Mouse (Mus musculus) 416B (cell line): ENCODE measurements around the gene Hspa4.
"Not testable (repeated sequence)": the region's sequence is repeated elsewhere in the genome, so short reads cannot be mapped to it uniquely, and the experiment has no call there.

Experiments used
- DNase-seq: peaks from one replicate; pipeline ENCODE4 v3.0.0; 2011; ENCODE audit warnings: low read depth

Gene Hspa4

GRCm38 (mm10) chr11:53307558-53308065 is 7.4 kb upstream of the Hspa4 start:
- DNase-seq, result peak; percentile 63

DNA sequence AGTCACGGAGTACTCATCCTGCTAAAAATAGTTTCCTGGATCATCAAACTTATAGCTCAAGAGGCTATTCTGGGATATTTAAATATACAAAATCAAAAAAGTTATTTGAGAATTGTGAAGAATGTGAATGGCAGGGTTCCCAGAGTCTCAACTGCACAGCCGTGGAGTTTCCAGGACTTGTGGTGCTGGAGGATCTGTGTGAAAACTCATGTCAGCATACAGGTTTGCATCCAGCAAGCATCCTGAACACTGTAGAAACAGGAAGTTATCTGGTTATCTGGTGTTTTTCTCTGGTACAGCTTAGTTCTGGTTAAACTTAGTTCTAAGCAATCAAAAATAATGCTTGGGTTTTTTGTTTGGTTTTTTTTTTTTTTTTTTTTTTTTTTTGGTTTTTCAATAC is 6.7 kb upstream of the Hspa4 start:
- peak; percentile 70 for DNase-seq

- peak; percentile 56 for DNase-seq
Measured at GRCm38 (mm10) chr11:53304044-53304840, 4.0 kb upstream of the Hspa4 start.

GRCm38 (mm10) chr11:53301167-53301515 is 884 bp upstream of the Hspa4 start:
- no peak for DNase-seq

GRCm38 (mm10) chr11:53299551-53300329 is 517 bp downstream of the Hspa4 start:
- peak; percentile 70 for DNase-seq

DNA sequence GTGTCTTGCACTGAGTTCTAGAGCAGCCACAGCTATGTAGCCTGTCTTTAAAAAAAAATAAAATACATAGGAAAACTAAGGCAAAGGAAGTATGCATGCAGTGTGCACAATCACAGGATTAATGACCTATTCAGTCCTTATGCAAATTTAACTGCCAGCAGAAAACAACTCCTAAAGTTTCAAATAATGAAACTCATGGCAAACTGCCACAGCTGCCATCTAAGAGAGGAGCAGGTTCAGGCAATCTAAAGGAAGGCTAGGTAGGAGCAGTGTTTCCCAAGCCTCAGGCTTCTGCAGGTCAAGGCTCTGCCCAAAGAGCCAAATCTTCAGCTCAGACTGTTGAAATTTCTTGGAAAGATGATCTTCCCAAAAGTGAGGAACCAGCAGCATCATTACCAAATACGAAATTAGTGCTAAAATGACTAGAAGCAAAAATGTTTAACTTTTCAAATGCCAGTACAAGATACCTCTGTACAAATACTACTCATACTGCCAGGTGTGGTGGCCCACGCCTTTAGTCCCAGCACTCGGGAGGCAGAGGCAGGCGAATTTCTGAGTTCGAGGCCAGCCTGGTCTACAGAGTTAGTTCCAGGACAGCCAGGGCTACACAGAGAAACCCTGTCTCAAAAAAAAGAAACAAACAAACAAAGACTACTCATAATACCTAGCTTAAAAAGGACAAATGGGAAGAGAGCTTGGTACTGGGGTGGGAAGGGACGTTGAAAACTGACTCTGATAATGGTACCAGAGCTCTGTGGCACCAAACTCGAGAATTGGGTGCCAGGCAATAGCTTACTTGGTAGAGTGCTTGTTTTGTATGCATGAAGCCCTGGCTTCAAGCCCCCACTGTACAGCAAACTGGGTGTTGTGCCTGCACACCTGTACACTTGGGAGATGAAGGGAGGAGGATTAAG is 2.1 kb downstream of the Hspa4 start:
- DNase-seq, result no peak

DNA sequence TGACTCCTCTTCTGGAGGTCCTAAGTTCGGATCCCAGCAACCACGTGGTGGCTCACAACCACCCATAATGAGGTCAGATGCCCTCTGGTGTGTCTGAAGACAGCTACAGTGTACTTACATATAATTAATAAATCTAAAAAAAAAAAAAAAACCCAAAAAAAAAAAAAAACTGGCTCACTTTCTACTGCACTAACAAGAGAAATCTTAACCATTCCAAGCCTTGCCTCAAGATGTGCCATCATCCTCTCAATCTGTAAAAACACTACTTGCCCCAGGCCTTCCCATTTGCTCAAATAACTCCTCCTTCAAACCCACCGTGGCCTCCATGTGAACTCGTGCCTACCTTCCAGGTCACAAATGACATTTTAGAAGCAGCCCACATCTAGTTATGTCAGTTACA is 3.4 kb downstream of the Hspa4 start:
- no peak for DNase-seq

- DNase-seq, result no peak
Measured at GRCm38 (mm10) chr11:53294441-53294840, 5.8 kb downstream of the Hspa4 start.

DNA sequence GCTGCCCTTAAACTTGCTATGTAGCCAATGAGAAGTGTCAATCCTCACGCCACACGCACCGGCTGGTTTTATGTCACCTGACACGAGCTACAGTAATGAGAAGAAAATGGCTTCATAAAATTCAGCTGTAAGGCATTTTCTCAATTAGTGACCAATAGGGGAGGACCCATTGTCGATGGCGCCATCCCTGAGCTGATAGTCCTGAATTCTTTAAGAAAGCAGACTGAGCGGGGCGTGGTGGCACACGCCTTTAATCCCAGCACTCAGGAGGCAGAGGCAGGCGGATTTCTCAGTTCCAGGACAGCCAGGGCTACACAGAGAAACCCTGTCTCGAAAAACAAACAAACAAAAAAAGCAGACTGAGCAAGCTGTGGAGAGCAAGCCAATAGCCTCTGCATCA is 9.4 kb downstream of the Hspa4 start:
- DNase-seq, result no peak

DNA sequence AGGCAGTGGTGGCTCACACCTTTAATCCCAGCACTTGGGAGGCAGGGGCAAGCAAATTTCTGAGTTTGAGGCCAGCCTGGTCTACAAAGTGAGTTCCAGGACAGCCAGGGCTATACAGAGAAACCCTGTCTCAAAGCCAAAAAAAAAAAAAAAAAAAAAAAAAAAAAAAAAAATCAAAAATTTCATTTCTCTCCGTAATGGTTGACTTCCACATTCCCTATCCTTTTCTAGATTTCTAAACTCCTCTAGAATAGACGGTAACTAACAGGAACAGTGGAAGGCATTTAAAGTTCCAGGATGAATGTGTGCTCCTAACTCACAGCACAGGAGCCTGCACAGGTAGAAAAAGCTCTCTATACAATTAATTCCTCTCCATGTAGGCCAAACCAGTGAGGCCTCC is 10.1 kb downstream of the Hspa4 start:
- not testable (repeated sequence) for DNase-seq

GRCm38 (mm10) chr11:53285885-53286284 is 14.4 kb downstream of the Hspa4 start:
- peak; percentile 53 for DNase-seq

GRCm38 (mm10) chr11:53278411-53278810 is 21.8 kb downstream of the Hspa4 start:
- no peak for DNase-seq

DNA sequence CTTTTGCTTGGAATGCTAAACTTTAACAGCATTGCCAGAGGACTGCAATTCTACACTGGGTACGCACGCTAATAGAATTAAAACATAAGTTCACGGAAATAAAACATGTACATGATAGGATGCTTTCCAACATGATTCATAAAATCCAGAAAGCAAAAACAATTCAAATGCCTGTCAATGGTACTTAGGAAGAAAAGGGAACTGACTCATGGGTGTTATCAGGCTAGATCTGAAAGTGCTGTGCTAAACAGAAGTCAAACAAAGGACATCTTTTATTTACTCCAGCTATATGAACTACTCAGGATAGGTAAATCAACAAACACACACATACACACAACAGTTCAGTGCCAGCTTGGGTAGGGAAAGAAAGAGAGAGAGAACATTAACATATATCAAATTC is 24.9 kb downstream of the Hspa4 start:
- DNase-seq, result peak; percentile 69

- DNase-seq, result no peak
Measured at GRCm38 (mm10) chr11:53273313-53273712, 26.9 kb downstream of the Hspa4 start.

DNA sequence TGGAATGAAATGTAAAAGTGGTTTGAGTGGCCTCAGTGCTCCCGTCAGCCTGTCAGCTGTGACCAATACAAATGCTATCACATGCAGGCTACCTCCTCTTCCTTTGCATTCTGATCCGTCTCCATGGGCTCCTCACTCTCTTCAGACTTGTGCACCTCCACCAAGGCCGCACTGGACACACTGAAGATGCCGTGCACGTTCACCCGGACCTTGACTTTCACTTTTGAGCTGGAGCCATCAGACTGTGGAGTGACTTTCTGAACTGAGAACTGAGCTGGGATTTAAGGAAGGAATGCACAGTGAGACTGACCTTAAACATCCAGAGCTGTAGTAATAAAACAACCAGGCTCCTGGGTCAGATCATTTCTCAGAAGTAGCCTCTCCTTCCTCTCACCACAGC is 30.7 kb downstream of the Hspa4 start:
- DNase-seq, result no peak

- DNase-seq, result no peak
Measured at GRCm38 (mm10) chr11:53260556-53260955, 39.7 kb downstream of the Hspa4 start.

DNA sequence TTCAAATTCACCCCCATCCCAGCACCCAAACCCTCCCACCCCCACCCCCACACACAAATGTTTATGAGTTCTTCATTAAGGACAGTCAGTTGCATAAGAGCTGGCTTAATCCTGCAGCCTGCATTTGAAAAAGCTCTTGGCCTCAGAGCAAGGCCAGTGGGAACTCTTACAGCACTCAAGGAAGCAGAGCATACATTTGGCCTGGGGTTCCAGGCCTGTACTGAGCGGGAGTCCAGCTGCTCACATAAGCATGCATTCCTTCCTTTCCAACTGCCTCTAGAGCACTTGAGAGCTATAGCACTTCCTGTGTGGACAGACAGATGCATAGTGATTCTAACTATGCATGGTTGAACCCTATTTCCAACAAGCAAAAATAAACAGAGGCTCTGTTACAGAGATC is 40.2 kb downstream of the Hspa4 start:
- DNase-seq, result no peak

GRCm38 (mm10) chr11:53259047-53259632 is 41.1 kb downstream of the Hspa4 start:
- DNase-seq, result no peak

- no peak for DNase-seq
Measured at GRCm38 (mm10) chr11:53256914-53257313, 43.3 kb downstream of the Hspa4 start.

DNA sequence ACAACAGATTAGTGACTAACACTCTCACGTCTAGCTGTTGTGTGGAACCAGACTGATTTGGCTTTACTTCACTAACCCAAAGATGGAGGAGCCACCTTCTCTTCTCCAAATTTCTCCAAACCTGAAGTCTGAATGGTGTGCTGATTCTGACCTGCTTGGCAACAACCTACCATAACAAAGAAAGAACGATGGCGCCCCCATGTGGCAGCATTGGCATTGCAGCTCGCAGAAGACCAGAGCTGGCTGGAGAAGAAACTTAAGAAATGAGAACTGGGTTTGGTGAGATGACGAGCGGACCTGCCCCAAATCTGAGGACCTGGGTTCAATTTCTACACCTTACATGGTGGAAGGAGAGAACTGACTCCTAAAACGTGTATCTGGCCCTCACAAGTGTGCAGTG is 45.3 kb downstream of the Hspa4 start:
- peak; percentile 79 for DNase-seq

DNA sequence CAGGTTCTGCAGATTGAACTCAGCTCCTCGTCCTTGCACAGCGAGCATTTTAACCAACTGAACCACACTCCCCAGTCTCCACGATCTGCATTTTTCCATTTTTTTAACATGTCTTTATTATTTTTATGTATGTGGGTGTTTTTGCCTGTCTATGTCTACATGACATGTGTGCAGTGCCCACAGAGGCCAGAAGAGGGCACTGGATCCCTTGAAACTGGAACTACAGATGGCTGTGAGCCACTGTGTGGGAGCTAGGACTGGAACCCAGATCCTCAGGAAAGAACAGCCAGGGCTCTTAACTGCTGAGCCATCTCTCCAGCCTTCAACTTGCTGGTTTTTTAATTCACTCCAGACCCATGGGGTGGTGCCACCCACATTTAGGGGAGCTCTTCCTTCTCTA is 45.8 kb downstream of the Hspa4 start:
- peak; percentile 51 for DNase-seq
